ENCODE assay signal across 15 mouse cellular contexts in genomic region chr17:43644375-43644774, GRCm38 (mm10). TPM values are rescaled to one million over a fixed set of nuclear protein-coding genes. Genes with fewer than 3 reads are reported as not detected.
DNase-seq lines count a peak whose midpoint lies in the region; ATAC-seq and TF ChIP-seq lines count a peak whose summit lies in the region.
"Had no signal": no experiment of that assay in that cellular context is flagged by ENCODE, and none has a peak within 500 bp of the region (broad histone marks: within the 10 kb centered on the region; RNA-seq: fewer than 3 reads in every experiment).

No protein-coding gene starts in this region.

- H3K36me3 ChIP-seq in embryonic facial prominence, embryonic 14.5 days (ENCODE audit: control insufficient read depth, insufficient read depth, low read length), result peaks cover 34% of the 10 kb centered on the region
- H3K36me3 ChIP-seq in embryonic facial prominence, embryonic 10.5 days (replicated peaks), result peaks cover 65% of the 10 kb centered on the region
- H3K36me3 ChIP-seq in liver, postnatal 0 days (replicated peaks; ENCODE audit: insufficient read depth, low read length), result no peaks in the 10 kb centered on the region

- H3K4me2 ChIP-seq in embryonic facial prominence, embryonic 14.5 days (ENCODE audit: low read depth, low read length), result no peak overlapping the region
- 0 out of 2 replicates have a peak overlapping the region, but pooled peaks have one; percentile 22 for H3K4me2 ChIP-seq in liver, postnatal 0 days (ENCODE audit: low read depth, low read length)
- H3K4me2 ChIP-seq: midbrain, embryonic 12.5 days; neural tube, embryonic 13.5 days had no signal

- TF ChIP-seq CTCF in liver, postnatal 0 days (IDR thresholded peaks at IDR 0.05; ENCODE audit: low read depth), result no peak

- no peaks in the 10 kb centered on the region for H3K27me3 ChIP-seq in embryonic facial prominence, embryonic 14.5 days (replicated peaks; ENCODE audit: control insufficient read depth, insufficient read depth, low read length)
- no peaks in the 10 kb centered on the region for H3K27me3 ChIP-seq in embryonic facial prominence, embryonic 10.5 days (replicated peaks; ENCODE audit: low read depth, poor library complexity, severe bottlenecking)
- H3K27me3 ChIP-seq in liver, postnatal 0 days (ENCODE audit: insufficient read depth, low read length), result no peaks in the 10 kb centered on the region
- H3K27me3 ChIP-seq: midbrain, embryonic 12.5 days; neural tube, embryonic 13.5 days had no signal

- H3K4me3 ChIP-seq in embryonic facial prominence, embryonic 14.5 days (ENCODE audit: low read depth, low read length), result no peak overlapping the region
- no peak overlapping the region for H3K4me3 ChIP-seq in embryonic facial prominence, embryonic 10.5 days
- H3K4me3 ChIP-seq in liver, postnatal 0 days (ENCODE audit: low read depth, low read length), result no peak overlapping the region
- H3K4me3 ChIP-seq: midbrain, embryonic 12.5 days; neural tube, embryonic 13.5 days had no signal

- TF ChIP-seq EP300 in liver, postnatal 0 days (IDR thresholded peaks at IDR 0.05; ENCODE audit: low read depth), result no peak; the same call in 1 of the 2 replicates

- H3K27ac ChIP-seq in embryonic facial prominence, embryonic 14.5 days (replicated peaks; ENCODE audit: low read depth, low read length), result no peak overlapping the region
- H3K27ac ChIP-seq in embryonic facial prominence, embryonic 10.5 days (replicated peaks), result no peak overlapping the region
- H3K27ac ChIP-seq in liver, postnatal 0 days (ENCODE audit: low read depth), result no peak overlapping the region
- H3K27ac ChIP-seq: midbrain, embryonic 12.5 days; neural tube, embryonic 13.5 days had no signal

- DNase-seq in embryonic facial prominence, embryonic 14.5 days (ENCODE audit: low spot score), result peak; percentile 57
- no peak for DNase-seq in embryonic facial prominence, embryonic 10.5 days (ENCODE audit: low spot score)
- peak; percentile 13 for DNase-seq in urinary bladder, postnatal 25 days (ENCODE audit: low spot score)
- DNase-seq in urinary bladder, postnatal 10 days (ENCODE audit: low spot score), result no peak
- peak; percentile 22 for DNase-seq in liver, postnatal 0 days
- DNase-seq in yolk sac, embryonic 10.5 days (ENCODE audit: low spot score), result peak; percentile 50
- no peak for DNase-seq in spleen, adult 18-20 months
- DNase-seq: adrenal gland, postnatal 10 days; kidney, adult 18-20 months; right cerebral cortex, adult 18-20 months had no signal

- no peak for ATAC-seq in embryonic facial prominence, embryonic 14.5 days (ENCODE audit: low read depth)
- ATAC-seq in liver, postnatal 0 days, result peak; percentile 38
- ATAC-seq in monocyte, adult 5-6 weeks (replicated peaks; ENCODE audit: insufficient number of reproducible peaks, low FRiP score, low TSS enrichment, poor library complexity, severe bottlenecking), result no peak
- ATAC-seq: forebrain, embryonic 16.5 days had no signal

- no peaks in the 10 kb centered on the region for H3K4me1 ChIP-seq in embryonic facial prominence, embryonic 14.5 days (ENCODE audit: control insufficient read depth, insufficient read depth, low read length)
- no peaks in the 10 kb centered on the region for H3K4me1 ChIP-seq in embryonic facial prominence, embryonic 10.5 days
- peaks cover 7% of the 10 kb centered on the region; the same call in 1 of the 2 replicates for H3K4me1 ChIP-seq in liver, postnatal 0 days (ENCODE audit: insufficient read depth)

- no peak overlapping the region for H3K9ac ChIP-seq in embryonic facial prominence, embryonic 14.5 days (ENCODE audit: low read depth, low read length)
- no peak overlapping the region for H3K9ac ChIP-seq in liver, postnatal 0 days (replicated peaks)
- H3K9ac ChIP-seq: midbrain, embryonic 12.5 days; neural tube, embryonic 13.5 days had no signal

- H3K9me3 ChIP-seq in embryonic facial prominence, embryonic 14.5 days (ENCODE audit: control insufficient read depth, low read length), result no peaks in the 10 kb centered on the region
- H3K9me3 ChIP-seq in embryonic facial prominence, embryonic 10.5 days, result peaks cover 3% of the 10 kb centered on the region; the same call in 1 of the 2 replicates
- H3K9me3 ChIP-seq in liver, postnatal 0 days (ENCODE audit: low read length), result no peaks in the 10 kb centered on the region
- H3K9me3 ChIP-seq: midbrain, embryonic 12.5 days; neural tube, embryonic 13.5 days had no signal

- WGBS in embryonic facial prominence, embryonic 14.5 days, result 73% methylated on average over 7 of the region's 7 CpGs
- whole genome bisulfite sequencing in embryonic facial prominence, embryonic 10.5 days, result 80% methylated on average over 7 of the region's 7 CpGs
- 21% methylated on average over 7 of the region's 7 CpGs for WGBS in liver, postnatal 0 days (ENCODE audit: insufficient replicate concordance)

RNA-seq across cellular contexts. Expression of gene Tdrd6, which starts 14.3 kb away (rescaled TPM):
- polyA plus RNA-seq in embryonic facial prominence, embryonic 14.5 days (2014; fragmentation: Nextera tagmentation; extraction: Ambion mirVana), result 0.04 TPM in 1 of 2 replicates, not detected in the other
- polyA plus RNA-seq in embryonic facial prominence, embryonic 10.5 days (2016; fragmentation: Nextera tagmentation; extraction: Ambion mirVana), result 0.14 and 0.17 TPM in 2 replicates
- not detected in 2 replicates for polyA plus RNA-seq in liver, postnatal 0 days (2015; fragmentation: Nextera tagmentation; extraction: Ambion mirVana)
- 0.10 to 0.11 TPM in 2 of 3 replicates, not detected in the other for total RNA-seq in monocyte, adult 5-6 weeks (2017)
- total RNA-seq: adrenal gland, postnatal 10 days had no signal
- polyA plus RNA-seq: midbrain, embryonic 12.5 days; stomach, embryonic 14.5 days had no signal

RNA-seq across cellular contexts. Expression of gene Slc25a27, which starts 22.6 kb away (rescaled TPM):
- polyA plus RNA-seq in embryonic facial prominence, embryonic 14.5 days (2014; fragmentation: Nextera tagmentation; extraction: Ambion mirVana), result 14.8 and 18.1 TPM in 2 replicates
- 34.5 and 38.1 TPM in 2 replicates for polyA plus RNA-seq in embryonic facial prominence, embryonic 10.5 days (2016; fragmentation: Nextera tagmentation; extraction: Ambion mirVana)
- 1.5 and 1.8 TPM in 2 replicates for polyA plus RNA-seq in liver, postnatal 0 days (2015; fragmentation: Nextera tagmentation; extraction: Ambion mirVana)
- total RNA-seq in monocyte, adult 5-6 weeks (2017), result 2.9 to 7.9 TPM (median 5.0 TPM) in 3 replicates

RNA-seq across cellular contexts. Expression of gene Cyp39a1, which starts 22.9 kb away (rescaled TPM):
- polyA plus RNA-seq in embryonic facial prominence, embryonic 14.5 days (2014; fragmentation: Nextera tagmentation; extraction: Ambion mirVana), result 19.6 and 23.3 TPM in 2 replicates
- 33.7 and 34.2 TPM in 2 replicates for polyA plus RNA-seq in embryonic facial prominence, embryonic 10.5 days (2016; fragmentation: Nextera tagmentation; extraction: Ambion mirVana)
- 70.6 and 74.6 TPM in 2 replicates for polyA plus RNA-seq in liver, postnatal 0 days (2015; fragmentation: Nextera tagmentation; extraction: Ambion mirVana)
- 7.6 to 17.5 TPM (median 13.2 TPM) in 3 replicates for total RNA-seq in monocyte, adult 5-6 weeks (2017)

Comparison
In these comparisons a context has a peak if more than half of its experiments do, and no peak if none do; other contexts are left out.
1. DNase-seq: peak in embryonic facial prominence, embryonic 14.5 days (single experiment), urinary bladder, postnatal 25 days (single experiment), liver, postnatal 0 days (single experiment) and yolk sac, embryonic 10.5 days (single experiment); none in embryonic facial prominence, embryonic 10.5 days (single experiment), urinary bladder, postnatal 10 days (single experiment) and spleen, adult 18-20 months (0 of 2).